Mouse (Mus musculus) heart, embryonic 13.5 days (tissue): ENCODE results near the gene Zfp60. TPM values are rescaled to one million over a fixed set of nuclear protein-coding genes. Genes with fewer than 3 reads are reported as not detected.
"Not testable (repeated sequence)": the region's sequence is repeated elsewhere in the genome, so short reads cannot be mapped to it uniquely, and the experiment has no call there.

Experiments
- ATAC-seq: fragments of 200-750 bp; cut with Nextera tagmentation; 2 replicates; pipeline ENCODE4 v1.8.0; 2017; ENCODE audit warnings: moderate TSS enrichment; ENCODE audit not compliant: insufficient number of reproducible peaks, low FRiP score, low TSS enrichment; ENCODE audit errors: extremely low read depth
- H3K27ac ChIP-seq: fragments of 300-500 bp; sonication (generic); replicated peaks from 2 replicates; pipeline ENCODE4 v1.5.1; 2015; ENCODE audit warnings: moderate library complexity, mild to moderate bottlenecking, inconsistent platforms
- H3K27me3 ChIP-seq: fragments of 300-500 bp; sonication (generic); replicated peaks from 2 replicates; pipeline ENCODE4 v1.6.1; 2015; ENCODE audit warnings: mild to moderate bottlenecking, inconsistent platforms
- H3K36me3 ChIP-seq: fragments of 300-500 bp; sonication (generic); 2 replicates; pipeline ENCODE4 v1.6.1; 2015; ENCODE audit warnings: mild to moderate bottlenecking, inconsistent platforms
- H3K4me1 ChIP-seq: fragments of 300-500 bp; sonication (generic); 2 replicates; pipeline ENCODE4 v1.6.1; 2015; ENCODE audit warnings: inconsistent platforms
- H3K4me2 ChIP-seq: fragments of 300-500 bp; sonication (generic); 2 replicates; pipeline ENCODE4 v1.6.1; 2015; ENCODE audit warnings: inconsistent platforms, mild to moderate bottlenecking, moderate library complexity
- H3K4me3 ChIP-seq: fragments of 300-500 bp; sonication (generic); 2 replicates; pipeline ENCODE4 v1.5.1; 2015; ENCODE audit warnings: moderate library complexity, mild to moderate bottlenecking, inconsistent platforms
- H3K9ac ChIP-seq: fragments of 300-500 bp; sonication (generic); 2 replicates; pipeline ENCODE4 v1.6.1; 2015; ENCODE audit warnings: inconsistent platforms, mild to moderate bottlenecking, moderate library complexity
- H3K9me3 ChIP-seq: fragments of 300-500 bp; sonication (generic); 2 replicates; pipeline ENCODE4 v1.6.1; 2016; ENCODE audit warnings: inconsistent platforms
- WGBS: fragments of 180-500 bp; shearing (Covaris S2); methylation state at CpG from one replicate; pipeline ENCODE4 v1.1.7; 2015; ENCODE audit warnings: mixed read lengths; 5-methylcytosine and 5-hydroxymethylcytosine counted together
- polyA plus RNA-seq: library from polyadenylated mRNA; unstranded; fragments of >200 nt; fragmentation: Nextera tagmentation; extraction: Ambion mirVana; gene quantifications from 2 replicates; pipeline ENCODE4 v1.2.1, GENCODE M21; 2015

The Zfp60 gene
- polyA plus RNA-seq, 1 experiment from 2014 or later: 19.5 TPM

- Histone ChIP-seq H3K4me3 (no peak overlapping the region), H3K27me3 (0 out of 2 replicates have a peak, but pooled peaks cover 5% of the 10 kb centered on the region), H3K36me3 (no peaks in the 10 kb centered on the region), H3K27ac (no peak overlapping the region), H3K4me1 (no peaks in the 10 kb centered on the region), H3K9ac (no peak overlapping the region), H3K4me2 (no peak overlapping the region), H3K9me3 (no peaks in the 10 kb centered on the region)
- no peak for ATAC-seq
- WGBS: 84% methylated on average over 8 of the region's 8 CpGs
Observed at GRCm38 (mm10) chr7:27721951-27722350, 9.2 kb upstream of the Zfp60 start.

GRCm38 (mm10) chr7:27725566-27726538, 5.3 kb upstream of the Zfp60 start:
- ATAC-seq: peak; percentile 46; the same call in 1 of the 2 replicates
- whole genome bisulfite sequencing: 36% methylated on average over 12 of the region's 12 CpGs
- Histone ChIP-seq H3K9ac (no peak overlapping the region; the same call in 1 of the 2 replicates), H3K27ac (no peak overlapping the region), H3K4me3 (no peak overlapping the region), H3K4me1 (no peaks in the 10 kb centered on the region), H3K9me3 (no peaks in the 10 kb centered on the region), H3K36me3 (no peaks in the 10 kb centered on the region), H3K27me3 (peaks cover 5% of the 10 kb centered on the region; the same call in 1 of the 2 replicates), H3K4me2 (no peak overlapping the region)

GRCm38 (mm10) chr7:27727471-27727870, 3.7 kb upstream of the Zfp60 start:
- ATAC-seq: no peak
- Histone ChIP-seq H3K9ac (no peak overlapping the region), H3K36me3 (no peaks in the 10 kb centered on the region), H3K4me3 (no peak overlapping the region), H3K4me1 (peaks cover 7% of the 10 kb centered on the region), H3K9me3 (no peaks in the 10 kb centered on the region), H3K27ac (no peak overlapping the region), H3K4me2 (no peak overlapping the region), H3K27me3 (peaks cover 5% of the 10 kb centered on the region; the same call in 1 of the 2 replicates)
- 50% methylated on average over 2 of the region's 2 CpGs for WGBS

- Histone ChIP-seq H3K4me2 (peak overlapping the region; percentile 84), H3K9ac (peak overlapping the region; percentile 94), H3K4me1 (peaks cover 25% of the 10 kb centered on the region), H3K4me3 (peak overlapping the region; percentile 80), H3K36me3 (peaks cover 2% of the 10 kb centered on the region; the same call in 1 of the 2 replicates), H3K27me3 (no peaks in the 10 kb centered on the region; the same call in 1 of the 2 replicates), H3K9me3 (no peaks in the 10 kb centered on the region), H3K27ac (peak overlapping the region; percentile 94)
- WGBS: 10% methylated on average over 12 of the region's 12 CpGs
- ATAC-seq: no peak
Observed at GRCm38 (mm10) chr7:27731946-27732345, 757 bp downstream of the Zfp60 start.

- peak overlapping the region; percentile 80 for H3K4me3 ChIP-seq
- 0 out of 2 replicates have a peak overlapping the region, but pooled peaks have one; percentile 94 for H3K27ac ChIP-seq
- no peaks in the 10 kb centered on the region for H3K9me3 ChIP-seq
- H3K27me3 ChIP-seq: no peaks in the 10 kb centered on the region; the same call in 1 of the 2 replicates
- H3K4me1 ChIP-seq: peaks cover 25% of the 10 kb centered on the region
- ATAC-seq: no peak
- peak overlapping the region; percentile 94 for H3K9ac ChIP-seq
- peak overlapping the region; percentile 84 for H3K4me2 ChIP-seq
- WGBS: 82% methylated on average over 6 of the region's 6 CpGs
- peaks cover 2% of the 10 kb centered on the region; the same call in 1 of the 2 replicates for H3K36me3 ChIP-seq
Observed at GRCm38 (mm10) chr7:27732508-27732907, 1.3 kb downstream of the Zfp60 start.

GRCm38 (mm10) chr7:27735457-27735856, 4.3 kb downstream of the Zfp60 start:
- H3K9me3 ChIP-seq: no peaks in the 10 kb centered on the region
- WGBS: 75% methylated on average over 5 of the region's 5 CpGs
- no peak for ATAC-seq

GRCm38 (mm10) chr7:27756351-27757047, 25.3 kb downstream of the Zfp60 start:
- 46% methylated on average over 5 of the region's 5 CpGs for WGBS
- no peak for ATAC-seq

More at GRCm38 (mm10) chr7:27735457-27735856, 4.3 kb downstream of the Zfp60 start:
- H3K4me1 ChIP-seq: peaks cover 25% of the 10 kb centered on the region
- H3K27me3 ChIP-seq: no peaks in the 10 kb centered on the region
- H3K36me3 ChIP-seq: peaks cover 29% of the 10 kb centered on the region
- no peak overlapping the region for H3K4me3 ChIP-seq
- no peak overlapping the region for H3K27ac ChIP-seq
- no peak overlapping the region for H3K9ac ChIP-seq
- no peak overlapping the region for H3K4me2 ChIP-seq

GRCm38 (mm10) chr7:27757048-27757375, 25.8 kb downstream of the Zfp60 start:
- H3K27ac ChIP-seq: no peak overlapping the region
- no peaks in the 10 kb centered on the region for H3K4me1 ChIP-seq
- no peak overlapping the region for H3K9ac ChIP-seq
- no peaks in the 10 kb centered on the region for H3K36me3 ChIP-seq
- H3K9me3 ChIP-seq: no peaks in the 10 kb centered on the region
- H3K4me3 ChIP-seq: no peak overlapping the region
- no peaks in the 10 kb centered on the region for H3K27me3 ChIP-seq
- 71% methylated on average over 3 of the region's 3 CpGs for WGBS
- ATAC-seq: no peak
- H3K4me2 ChIP-seq: no peak overlapping the region

More at GRCm38 (mm10) chr7:27756351-27757047, 25.3 kb downstream of the Zfp60 start:
- no peaks in the 10 kb centered on the region for H3K9me3 ChIP-seq
- peaks cover 5% of the 10 kb centered on the region for H3K36me3 ChIP-seq
- no peaks in the 10 kb centered on the region for H3K4me1 ChIP-seq
- H3K4me2 ChIP-seq: no peak overlapping the region
- H3K9ac ChIP-seq: no peak overlapping the region
- no peak overlapping the region for H3K4me3 ChIP-seq
- H3K27me3 ChIP-seq: no peaks in the 10 kb centered on the region
- no peak overlapping the region for H3K27ac ChIP-seq

GRCm38 (mm10) chr7:27765176-27765886, 34.1 kb downstream of the Zfp60 start:
- Histone ChIP-seq H3K4me2 (peak overlapping the region; percentile 66), H3K4me3 (peak overlapping the region; percentile 42), H3K4me1 (peaks cover 8% of the 10 kb centered on the region; the same call in 1 of the 2 replicates), H3K27me3 (peaks cover 22% of the 10 kb centered on the region), H3K36me3 (no peaks in the 10 kb centered on the region), H3K9ac (peak overlapping the region; percentile 67), H3K27ac (no peak overlapping the region), H3K9me3 (no peaks in the 10 kb centered on the region)
- 6% methylated on average over 17 of the region's 17 CpGs for WGBS
- ATAC-seq: no peak

GRCm38 (mm10) chr7:27789306-27789705, 58.1 kb downstream of the Zfp60 start:
- Histone ChIP-seq H3K27ac (no peak overlapping the region), H3K4me3 (no peak overlapping the region), H3K4me1 (no peaks in the 10 kb centered on the region), H3K9ac (no peak overlapping the region), H3K4me2 (no peak overlapping the region), H3K36me3 (no peaks in the 10 kb centered on the region), H3K9me3 (peaks cover 16% of the 10 kb centered on the region), H3K27me3 (no peaks in the 10 kb centered on the region)
- WGBS: 81% methylated on average over 5 of the region's 5 CpGs
- no peak for ATAC-seq

- not testable (repeated sequence) for H3K9me3 ChIP-seq, H3K4me3 ChIP-seq, H3K4me1 ChIP-seq, ATAC-seq, H3K27ac ChIP-seq, H3K4me2 ChIP-seq, H3K27me3 ChIP-seq, H3K36me3 ChIP-seq, H3K9ac ChIP-seq
- WGBS: 59% methylated on average over 3 of the region's 3 CpGs
Observed at GRCm38 (mm10) chr7:27793865-27794264, 62.7 kb downstream of the Zfp60 start.
